Mouse (Mus musculus): ENCODE data around the gene Mien1. TPM values are rescaled to one million over a fixed set of nuclear protein-coding genes. Genes with fewer than 3 reads are reported as not detected.
A peak's percentile ranks its signal among the peaks of the same experiment; 100 is the strongest.

Gene Mien1
- total RNA-seq (2021) = 100 to 1,000 TPM in 1 of 2 experiments, 10 to 100 TPM in 1; 92.2 to 104 TPM

- peak; percentile 97 to 98 for DNase-seq (ENCODE audit: extremely low spot score in 1 of 2, low spot score in 1 of 2)
Observed at GRCm38 (mm10) chr11:98438331-98439158, at the start of gene Mien1. Mien1 (minus strand) TSS chr11:98438991.

- no peak for DNase-seq (ENCODE audit: extremely low spot score in 1 of 2, low spot score in 1 of 2)
Observed at GRCm38 (mm10) chr11:98487526-98488040, 48.8 kb upstream of the Mien1 start.

- no peak for DNase-seq (ENCODE audit: extremely low spot score in 1 of 2, low spot score in 1 of 2)
Observed at GRCm38 (mm10) chr11:98485749-98486148, 47.0 kb upstream of the Mien1 start.

- no peak for DNase-seq (ENCODE audit: extremely low spot score in 1 of 2, low spot score in 1 of 2)
Observed at GRCm38 (mm10) chr11:98482067-98482466, 43.3 kb upstream of the Mien1 start.

GRCm38 (mm10) chr11:98481231-98481630, 42.4 kb upstream of the Mien1 start:
- DNase-seq (ENCODE audit: extremely low spot score in 1 of 2, low spot score in 1 of 2) = no peak

GRCm38 (mm10) chr11:98479940-98480497, 41.2 kb upstream of the Mien1 start:
- no peak for DNase-seq (ENCODE audit: extremely low spot score in 1 of 2, low spot score in 1 of 2)

GRCm38 (mm10) chr11:98479026-98479939, 40.5 kb upstream of the Mien1 start:
- no peak for DNase-seq (ENCODE audit: extremely low spot score in 1 of 2, low spot score in 1 of 2)

GRCm38 (mm10) chr11:98477011-98477701, 38.4 kb upstream of the Mien1 start:
- no peak for DNase-seq (ENCODE audit: extremely low spot score in 1 of 2, low spot score in 1 of 2)

GRCm38 (mm10) chr11:98476434-98476807, 37.6 kb upstream of the Mien1 start:
- DNase-seq (ENCODE audit: extremely low spot score in 1 of 2, low spot score in 1 of 2) = no peak

- DNase-seq (ENCODE audit: extremely low spot score in 1 of 2, low spot score in 1 of 2) = no peak
Observed at GRCm38 (mm10) chr11:98475630-98476433, 37.0 kb upstream of the Mien1 start.

GRCm38 (mm10) chr11:98474967-98475366, 36.2 kb upstream of the Mien1 start:
- DNase-seq (ENCODE audit: extremely low spot score in 1 of 2, low spot score in 1 of 2) = no peak

- no peak for DNase-seq (ENCODE audit: extremely low spot score in 1 of 2, low spot score in 1 of 2)
Observed at GRCm38 (mm10) chr11:98473916-98474479, 35.2 kb upstream of the Mien1 start.

GRCm38 (mm10) chr11:98472696-98473095, 33.9 kb upstream of the Mien1 start:
- no peak for DNase-seq (ENCODE audit: extremely low spot score in 1 of 2, low spot score in 1 of 2)

- DNase-seq (ENCODE audit: extremely low spot score in 1 of 2, low spot score in 1 of 2) = no peak
Observed at GRCm38 (mm10) chr11:98470795-98471194, 32.0 kb upstream of the Mien1 start.

- no peak for DNase-seq (ENCODE audit: extremely low spot score in 1 of 2, low spot score in 1 of 2)
Observed at GRCm38 (mm10) chr11:98469761-98470714, 31.2 kb upstream of the Mien1 start.

- DNase-seq (ENCODE audit: extremely low spot score in 1 of 2, low spot score in 1 of 2) = no peak
Observed at GRCm38 (mm10) chr11:98464516-98464915, 25.7 kb upstream of the Mien1 start.

GRCm38 (mm10) chr11:98463911-98464310, 25.1 kb upstream of the Mien1 start:
- no peak for DNase-seq (ENCODE audit: extremely low spot score in 1 of 2, low spot score in 1 of 2)

- no peak for DNase-seq (ENCODE audit: extremely low spot score in 1 of 2, low spot score in 1 of 2)
Observed at GRCm38 (mm10) chr11:98462255-98462654, 23.5 kb upstream of the Mien1 start.

All from layer of hippocampus, postnatal 25 days (tissue).